Mouse (Mus musculus) C2C12 (cell line): Measurements from ENCODE around the gene Tomm22.

Experiments used
- CEBPB ChIP-seq: IDR thresholded peaks from one replicate; pipeline ENCODE4 v1.6.1; 2011; ENCODE audit warnings: low read depth, mild to moderate bottlenecking, control low read depth, moderate library complexity
- CTCF ChIP-seq: IDR thresholded peaks from one replicate; pipeline ENCODE4 v1.5.1; 2011; ENCODE audit not compliant: control insufficient read depth, insufficient read depth, insufficient read length
- MAX ChIP-seq: IDR thresholded peaks from one replicate; pipeline ENCODE4 v1.6.1; 2011; ENCODE audit warnings: mild to moderate bottlenecking, control low read depth
- MYOD1 ChIP-seq: IDR thresholded peaks from one replicate; pipeline ENCODE4 v1.6.1; 2011; ENCODE audit warnings: low read depth; ENCODE audit not compliant: control insufficient read depth, insufficient read length

GRCm38 (mm10) chr15:79661852-79662251 lies 8.8 kb upstream of the Tomm22 start:
- TF ChIP-seq CTCF (no peak), CEBPB (no peak), MYOD1 (no peak), MAX (no peak)
